Mouse (Mus musculus) bone marrow macrophage, adult 2 months (primary cell): ENCODE data around the gene Rad52. TPM values are rescaled to one million over a fixed set of nuclear protein-coding genes. Genes with fewer than 3 reads are reported as not detected.

Experiments
- H3K27ac ChIP-seq: 2 replicates; pipeline ENCODE4 v1.5.1; 2012; ENCODE audit warnings: low read depth, low read length; ENCODE audit not compliant: insufficient read depth
- H3K4me1 ChIP-seq: 2 replicates; pipeline ENCODE4 v1.6.1; 2012; ENCODE audit warnings: low read length; ENCODE audit not compliant: control insufficient read depth, insufficient read depth
- H3K4me3 ChIP-seq: 2 replicates; pipeline ENCODE4 v1.5.1; 2012; ENCODE audit warnings: mild to moderate bottlenecking, low read length, moderate library complexity; ENCODE audit not compliant: insufficient read depth
- CTCF ChIP-seq: IDR thresholded peaks from 2 replicates; pipeline ENCODE4 v1.5.1; 2012; ENCODE audit warnings: low read depth, mild to moderate bottlenecking, low read length, moderate library complexity
- POLR2A ChIP-seq: IDR thresholded peaks from 2 replicates; pipeline ENCODE4 v1.6.1; 2012; ENCODE audit warnings: mild to moderate bottlenecking, low read depth, low read length, borderline replicate concordance
- polyA plus RNA-seq: library from polyadenylated mRNA; stranded (reverse); fragments of >200 nt; gene quantifications from 2 replicates; pipeline ENCODE4 v1.2.4, GENCODE M21; 2012; ENCODE audit not compliant: missing spikeins, insufficient read depth, insufficient read length

The Rad52 gene
- polyA plus RNA-seq, result 15.9 and 18.9 TPM in 2 replicates

DNA sequence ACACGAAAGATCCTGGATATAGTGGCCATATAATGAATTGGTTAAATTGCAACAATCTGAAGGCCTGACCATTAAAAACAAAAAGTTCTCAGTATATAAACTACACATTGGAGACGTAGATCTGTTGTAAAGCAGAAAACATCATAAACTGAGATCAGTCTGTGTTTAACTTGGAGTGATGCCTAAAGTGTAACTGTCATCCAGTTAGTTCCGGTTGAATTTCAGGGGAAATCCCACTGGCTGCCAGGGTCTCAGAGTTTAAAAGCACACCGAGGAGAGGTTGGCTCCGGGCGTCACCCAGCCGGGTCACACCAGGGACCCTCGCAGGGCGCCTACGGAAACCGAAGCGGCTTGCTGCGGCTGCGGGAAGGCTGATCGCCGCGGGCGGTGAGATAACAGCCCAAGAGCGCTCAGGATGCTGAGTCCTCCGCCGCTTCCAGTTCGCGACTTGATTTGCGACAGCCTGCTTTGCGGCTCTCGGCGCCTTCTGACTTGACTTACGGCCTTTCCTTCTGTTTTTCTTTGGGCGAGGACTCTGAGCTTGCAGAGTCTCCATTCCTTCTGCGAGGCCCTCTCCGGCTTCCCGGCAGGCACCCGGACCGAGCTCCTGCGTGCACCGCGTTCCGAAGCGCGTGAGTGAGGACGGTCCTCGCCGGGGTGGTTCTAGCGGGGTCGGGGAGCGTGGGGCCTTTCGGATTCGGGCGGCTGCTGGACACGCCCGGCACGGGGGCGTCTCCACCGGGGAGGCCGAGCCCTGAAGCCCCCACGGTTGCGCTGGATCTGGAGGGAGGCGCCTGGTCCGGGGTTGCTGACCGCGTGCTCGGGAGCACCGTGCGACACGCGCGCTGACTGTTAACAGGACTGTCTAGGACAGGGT, at the start of gene Rad52:
Gene Rad52, plus strand, starts transcription at position 495 of the 877 bp plus-strand sequence.
- peak within 1 kb of the TSS; percentile 80 for H3K27ac ChIP-seq
- TF ChIP-seq CTCF (no peak), POLR2A (no peak)
- peaks cover 7% of the 10 kb centered on the region for H3K4me1 ChIP-seq
- H3K4me3 ChIP-seq, result peak within 1 kb of the TSS; percentile 84

DNA sequence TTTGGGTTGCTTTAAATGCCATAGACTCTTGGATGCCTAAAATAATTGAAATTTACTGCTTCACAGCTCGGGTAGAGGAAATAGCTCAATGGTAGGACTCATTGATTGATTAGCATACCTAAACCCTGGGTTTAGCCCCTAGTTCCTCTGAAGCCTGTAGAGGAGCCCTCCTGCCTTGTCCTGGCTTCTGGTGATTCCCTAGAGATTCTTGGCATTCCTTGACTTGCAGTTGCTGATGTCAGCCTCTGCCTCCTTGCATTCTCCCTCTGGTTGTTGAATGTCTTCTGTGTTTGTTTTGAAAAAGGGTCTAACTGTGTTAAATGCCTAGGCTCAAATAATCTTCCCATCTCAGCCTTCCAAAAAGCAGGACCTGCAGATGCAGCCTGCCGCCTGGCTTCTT, 48.3 kb upstream of the Rad52 start:
- H3K4me3 ChIP-seq, result no peak overlapping the region
- peaks cover 5% of the 10 kb centered on the region; the same call in 1 of the 2 replicates for H3K4me1 ChIP-seq
- TF ChIP-seq POLR2A (no peak), CTCF (no peak)
- no peak overlapping the region for H3K27ac ChIP-seq

GRCm38 (mm10) chr6:119855471-119855870, 47.0 kb upstream of the Rad52 start:
- TF ChIP-seq CTCF, result no peak
- TF ChIP-seq POLR2A, result no peak
- Histone ChIP-seq H3K4me3 (no peak overlapping the region), H3K27ac (no peak overlapping the region), H3K4me1 (0 out of 2 replicates have a peak, but pooled peaks cover 2% of the 10 kb centered on the region)

- H3K27ac ChIP-seq, result no peak overlapping the region
- TF ChIP-seq CTCF, result no peak
- H3K4me1 ChIP-seq, result no peaks in the 10 kb centered on the region
- no peak overlapping the region for H3K4me3 ChIP-seq
Observed at GRCm38 (mm10) chr6:119860236-119860635, 42.3 kb upstream of the Rad52 start.

DNA sequence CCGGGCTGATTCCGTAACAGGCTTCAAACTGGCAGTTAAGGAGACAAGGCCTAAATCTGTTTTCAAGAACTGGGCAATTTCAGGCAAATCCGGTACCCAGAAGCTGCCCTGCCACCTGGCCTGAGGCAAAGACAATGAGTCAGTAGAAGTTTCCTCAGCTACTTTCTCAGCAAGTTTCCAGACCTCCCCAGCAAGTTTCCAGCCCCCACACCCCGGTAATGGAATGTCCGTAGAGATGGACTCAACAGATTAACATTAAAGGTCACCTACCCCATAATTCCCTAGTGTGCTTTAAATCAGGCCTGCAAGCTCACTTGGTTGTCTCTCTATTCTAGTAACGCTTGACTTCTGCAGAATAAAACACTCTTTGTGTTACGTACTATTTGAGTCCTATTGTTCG, 41.0 kb upstream of the Rad52 start:
- no peak overlapping the region for H3K27ac ChIP-seq
- H3K4me1 ChIP-seq, result no peaks in the 10 kb centered on the region
- no peak overlapping the region for H3K4me3 ChIP-seq
- TF ChIP-seq POLR2A, result no peak
- TF ChIP-seq CTCF, result no peak

DNA sequence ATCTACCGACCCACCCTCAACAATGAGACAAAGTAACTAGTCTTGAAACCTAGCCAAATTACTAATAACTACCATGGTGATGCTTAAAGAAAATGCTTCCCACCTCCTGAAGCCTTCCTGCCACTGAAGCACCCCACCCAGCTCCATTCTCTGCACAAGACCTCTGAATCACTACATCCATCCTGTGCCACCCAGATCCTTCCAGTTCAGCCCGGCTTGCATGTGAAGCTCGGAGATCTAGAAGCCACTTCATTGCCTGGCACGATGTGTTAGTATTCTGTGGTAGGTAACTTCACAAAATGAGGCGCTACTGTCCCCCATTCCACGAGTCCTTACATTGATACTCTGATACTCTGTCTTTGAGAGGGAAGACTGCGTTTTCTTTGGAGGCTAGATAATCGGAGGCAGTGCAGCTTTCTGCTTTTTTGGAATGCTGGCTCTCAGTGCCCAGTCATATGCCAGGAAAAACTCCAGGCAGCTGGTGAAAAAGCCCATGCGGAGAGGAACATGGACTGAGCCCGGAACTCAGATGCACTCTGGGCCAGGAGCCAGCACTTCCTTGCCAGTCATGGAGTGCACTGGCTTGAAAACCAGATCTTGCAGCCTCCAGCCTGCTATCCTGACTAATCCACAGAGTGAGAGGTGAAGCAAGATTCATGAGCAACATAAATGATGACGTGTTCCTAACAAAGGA, 38.0 kb upstream of the Rad52 start:
- Histone ChIP-seq H3K4me1 (no peaks in the 10 kb centered on the region), H3K4me3 (no peak overlapping the region), H3K27ac (no peak overlapping the region)
- TF ChIP-seq POLR2A (no peak), CTCF (no peak)

- H3K27ac ChIP-seq, result no peak overlapping the region
- no peak for TF ChIP-seq CTCF
- no peak for TF ChIP-seq POLR2A
- H3K4me3 ChIP-seq, result no peak overlapping the region
- no peaks in the 10 kb centered on the region for H3K4me1 ChIP-seq
Observed at GRCm38 (mm10) chr6:119883151-119883550, 19.3 kb upstream of the Rad52 start.

DNA sequence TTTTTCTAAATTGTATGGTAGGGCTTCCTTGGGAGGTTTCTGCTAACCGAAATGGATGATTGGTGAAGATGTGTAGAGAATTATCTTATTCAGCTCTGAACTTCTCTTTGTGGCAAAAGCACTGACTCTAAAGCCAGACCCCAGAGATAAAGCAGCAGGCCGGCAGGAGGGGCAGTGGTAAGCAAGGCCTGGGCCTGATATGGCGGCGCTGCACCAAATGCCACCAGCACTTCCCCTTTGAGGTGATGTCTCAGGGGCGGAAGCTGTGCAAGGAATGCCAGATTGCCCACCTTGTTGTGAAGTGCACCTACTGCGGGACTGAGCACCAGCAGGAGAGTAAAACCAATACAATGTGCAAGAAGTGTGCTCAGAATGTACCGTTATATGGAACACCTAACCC, 9.8 kb upstream of the Rad52 start:
- Histone ChIP-seq H3K4me1 (peaks cover 5% of the 10 kb centered on the region), H3K27ac (no peak overlapping the region), H3K4me3 (no peak overlapping the region)
- TF ChIP-seq CTCF, result no peak
- no peak for TF ChIP-seq POLR2A

DNA sequence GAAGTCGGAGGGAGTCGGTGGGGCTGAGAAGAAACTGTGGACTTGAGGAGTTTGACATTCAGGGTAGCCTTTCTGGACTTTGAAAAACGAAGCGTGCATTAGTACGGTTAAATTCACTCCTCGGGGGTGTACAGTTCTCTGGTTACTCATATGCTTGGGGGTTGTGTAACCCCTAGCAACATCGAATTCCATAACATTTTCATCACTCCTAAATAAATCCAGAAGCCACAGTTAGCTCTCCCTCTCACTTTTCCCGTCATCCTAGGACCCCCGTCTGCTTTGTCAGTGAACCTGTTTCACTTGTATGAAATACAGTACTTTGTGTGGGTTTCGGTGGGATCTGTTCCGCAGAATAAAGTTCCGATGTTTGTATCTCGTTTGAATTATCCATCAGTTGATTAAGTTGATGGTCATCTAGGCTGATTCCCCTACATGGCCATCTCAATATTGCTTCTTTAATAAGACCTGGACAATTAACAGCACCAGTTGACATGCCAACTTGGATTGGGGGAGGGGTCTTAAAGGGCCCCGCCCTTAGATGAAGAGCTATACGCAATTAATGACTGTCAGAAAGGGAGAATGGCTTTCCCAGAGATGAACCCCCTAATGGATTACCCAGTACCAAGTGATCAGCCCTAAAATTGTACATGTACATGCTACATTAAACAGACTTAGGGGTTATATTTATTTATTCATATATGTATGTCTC, 737 bp downstream of the Rad52 start:
- peak overlapping the region; percentile 84 for H3K4me3 ChIP-seq
- TF ChIP-seq POLR2A (no peak), CTCF (no peak)
- peaks cover 4% of the 10 kb centered on the region for H3K4me1 ChIP-seq
- H3K27ac ChIP-seq, result peak overlapping the region; percentile 80
